Mouse (Mus musculus) megakaryocyte, embryonic 14.5 days (primary cell): ENCODE measurements around the gene Il31ra. TPM values are rescaled to one million over a fixed set of nuclear protein-coding genes. Genes with fewer than 3 reads are reported as not detected.
"Not testable (repeated sequence)": the region's sequence is repeated elsewhere in the genome, so short reads cannot be mapped to it uniquely, and the experiment has no call there.

ENCODE experiments used
- H3K27me3 ChIP-seq: replicated peaks from 2 replicates; pipeline ENCODE3; 2012; ENCODE audit warnings: inconsistent platforms
- H3K36me3 ChIP-seq: replicated peaks from 2 replicates; pipeline ENCODE3; 2012; ENCODE audit warnings: low read length, inconsistent platforms, mixed read lengths
- H3K4me1 ChIP-seq: 2 replicates; pipeline ENCODE4 v1.6.1; 2012; ENCODE audit warnings: inconsistent platforms
- H3K4me3 ChIP-seq: replicated peaks from 2 replicates; pipeline ENCODE3; 2012; ENCODE audit warnings: moderate library complexity, mild to moderate bottlenecking, inconsistent platforms
- H3K9me3 ChIP-seq: 2 replicates; pipeline ENCODE4 v1.6.1; 2012; ENCODE audit warnings: inconsistent platforms
- FLI1 ChIP-seq: IDR thresholded peaks from 2 replicates; pipeline ENCODE4 v1.6.1; 2012; ENCODE audit warnings: low read length, inconsistent platforms, mixed read lengths
- GATA1 ChIP-seq: IDR thresholded peaks from 3 replicates; pipeline ENCODE4 v1.6.1; 2012; ENCODE audit warnings: mixed read lengths, low read length, inconsistent platforms, borderline replicate concordance
- polyA plus RNA-seq: library from polyadenylated mRNA; stranded (reverse); fragments of >175 nt; gene quantifications from 2 replicates; pipeline ENCODE4 v1.2.3, GENCODE M21; 2012; ENCODE audit warnings: low replicate concordance; ENCODE audit not compliant: insufficient read depth

The Il31ra gene
- polyA plus RNA-seq, 1 experiment = not detected

GRCm38 (mm10) chr13:112603839-112604238 is 9.7 kb upstream of the Il31ra start:
- no peaks in the 10 kb centered on the region for H3K9me3 ChIP-seq
- no peak overlapping the region for H3K4me3 ChIP-seq
- no peaks in the 10 kb centered on the region for H3K36me3 ChIP-seq
- TF ChIP-seq GATA1 = no peak
- no peak for TF ChIP-seq FLI1
- no peaks in the 10 kb centered on the region for H3K27me3 ChIP-seq
- no peaks in the 10 kb centered on the region for H3K4me1 ChIP-seq

GRCm38 (mm10) chr13:112602607-112603006 is 8.4 kb upstream of the Il31ra start:
- Histone ChIP-seq H3K4me1 (no peaks in the 10 kb centered on the region), H3K4me3 (no peak overlapping the region), H3K27me3 (no peaks in the 10 kb centered on the region), H3K9me3 (no peaks in the 10 kb centered on the region), H3K36me3 (no peaks in the 10 kb centered on the region)
- TF ChIP-seq GATA1 (no peak), FLI1 (no peak)

- TF ChIP-seq FLI1 = no peak
- no peak for TF ChIP-seq GATA1
- Histone ChIP-seq H3K9me3 (0 out of 2 replicates have a peak, but pooled peaks cover 3% of the 10 kb centered on the region), H3K4me1 (no peaks in the 10 kb centered on the region), H3K27me3 (peaks cover 2% of the 10 kb centered on the region), H3K4me3 (no peak overlapping the region), H3K36me3 (no peaks in the 10 kb centered on the region)
These were observed 3.9 kb downstream of the Il31ra start for GRCm38 (mm10) chr13:112590254-112590653.

GRCm38 (mm10) chr13:112589625-112590024 is 4.5 kb downstream of the Il31ra start:
- TF ChIP-seq FLI1 (no peak), GATA1 (no peak)
- no peak overlapping the region for H3K4me3 ChIP-seq
- H3K27me3 ChIP-seq = peaks cover 2% of the 10 kb centered on the region
- H3K9me3 ChIP-seq = 0 out of 2 replicates have a peak, but pooled peaks cover 3% of the 10 kb centered on the region
- H3K4me1 ChIP-seq = no peaks in the 10 kb centered on the region
- H3K36me3 ChIP-seq = no peaks in the 10 kb centered on the region

DNA sequence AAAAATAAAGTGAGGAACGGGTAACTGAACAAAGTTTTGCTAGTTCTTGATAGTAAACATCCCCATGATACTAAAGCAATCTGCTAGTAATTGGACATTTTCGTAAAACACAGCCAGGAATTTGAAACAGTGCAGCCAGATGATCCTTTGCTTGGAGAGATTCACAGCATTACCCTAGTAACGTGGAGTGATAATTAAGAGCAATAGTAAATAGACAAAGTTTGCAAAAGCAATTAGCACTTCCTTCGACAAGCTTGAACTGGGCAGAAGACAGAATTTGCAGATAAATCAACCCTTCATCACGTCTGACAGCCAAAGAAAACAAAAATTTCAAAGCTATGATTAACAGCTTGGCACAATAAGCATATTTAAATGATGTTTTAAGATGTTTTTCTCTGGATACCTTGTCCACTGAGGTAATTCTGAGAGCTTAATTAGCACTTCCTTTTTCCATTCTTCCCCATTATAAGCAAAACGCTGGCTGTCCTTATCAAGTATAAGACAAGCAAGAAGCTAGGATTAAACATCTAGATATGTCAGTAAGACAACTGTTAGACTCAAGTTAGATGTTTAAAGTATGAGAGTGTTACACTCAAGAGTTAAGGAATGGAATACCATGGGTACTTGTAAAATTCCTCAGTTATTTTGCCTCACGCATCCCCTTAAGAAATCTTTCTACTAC is 9.5 kb downstream of the Il31ra start:
- no peaks in the 10 kb centered on the region for H3K27me3 ChIP-seq
- 0 out of 2 replicates have a peak, but pooled peaks cover 3% of the 10 kb centered on the region for H3K9me3 ChIP-seq
- H3K4me3 ChIP-seq = no peak overlapping the region
- no peak for TF ChIP-seq GATA1
- no peak for TF ChIP-seq FLI1
- no peaks in the 10 kb centered on the region for H3K4me1 ChIP-seq
- no peaks in the 10 kb centered on the region for H3K36me3 ChIP-seq

GRCm38 (mm10) chr13:112582291-112582690 is 11.9 kb downstream of the Il31ra start:
- H3K4me3 ChIP-seq = no peak overlapping the region
- no peaks in the 10 kb centered on the region for H3K36me3 ChIP-seq
- no peak for TF ChIP-seq FLI1
- no peak for TF ChIP-seq GATA1
- H3K4me1 ChIP-seq = no peaks in the 10 kb centered on the region
- no peaks in the 10 kb centered on the region for H3K27me3 ChIP-seq
- no peaks in the 10 kb centered on the region for H3K9me3 ChIP-seq

DNA sequence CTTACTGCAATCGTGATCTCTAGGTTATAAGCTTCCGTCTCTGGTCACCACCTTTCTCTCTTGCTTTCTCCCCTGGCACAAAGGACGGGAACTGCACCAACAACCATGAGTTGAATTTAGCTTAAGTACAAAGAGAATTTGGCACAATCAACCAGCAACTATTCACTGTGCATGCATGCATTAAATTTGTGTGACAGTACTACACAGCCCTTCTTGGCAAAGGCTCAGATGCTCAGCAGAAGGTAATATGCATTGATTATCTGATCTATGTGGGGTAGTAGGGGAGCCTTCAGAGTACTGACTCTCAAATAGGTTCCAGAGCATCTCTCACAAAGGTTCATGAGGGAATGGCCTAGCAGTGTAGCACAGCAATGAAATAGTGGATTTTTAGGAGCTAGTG is 12.4 kb downstream of the Il31ra start:
- TF ChIP-seq GATA1 (no peak), FLI1 (no peak)
- H3K27me3 ChIP-seq = no peaks in the 10 kb centered on the region
- no peak overlapping the region for H3K4me3 ChIP-seq
- H3K36me3 ChIP-seq = no peaks in the 10 kb centered on the region
- H3K4me1 ChIP-seq = no peaks in the 10 kb centered on the region
- H3K9me3 ChIP-seq = no peaks in the 10 kb centered on the region

DNA sequence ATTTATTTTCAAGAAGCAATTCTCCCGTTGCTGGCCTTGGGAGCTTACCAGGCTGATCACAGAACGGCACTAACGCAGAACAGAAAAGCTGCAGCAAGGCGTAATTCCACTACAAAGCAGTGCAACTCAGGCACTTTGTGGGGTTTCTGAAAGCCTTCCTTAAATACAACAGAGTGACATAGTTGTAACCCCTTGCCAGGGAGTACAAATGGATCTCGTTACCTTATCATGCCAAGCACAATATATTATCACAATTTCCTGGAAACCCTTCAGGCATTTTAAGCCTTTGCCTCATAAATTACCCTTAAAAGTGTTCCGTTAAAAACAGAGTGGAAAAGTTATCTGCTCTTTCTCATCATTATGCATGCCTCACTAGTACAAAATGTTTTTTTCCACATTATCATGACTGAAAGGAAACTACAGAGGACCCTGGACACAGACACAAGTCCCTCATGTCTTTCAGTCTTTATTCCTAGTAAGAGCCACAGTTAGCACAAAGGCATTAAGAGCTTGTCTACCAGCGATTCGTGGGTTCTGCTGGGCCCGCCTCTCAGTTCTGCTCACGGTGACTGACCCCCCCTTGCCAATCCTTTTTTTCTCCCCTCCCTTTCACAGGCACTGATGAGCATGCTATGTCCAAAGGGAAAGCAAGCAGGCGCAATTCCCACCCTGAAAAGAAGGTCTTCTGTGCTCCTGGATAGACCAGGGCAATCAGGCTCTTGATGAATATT is 13.4 kb downstream of the Il31ra start:
- TF ChIP-seq FLI1 = no peak
- TF ChIP-seq GATA1 = no peak
- Histone ChIP-seq H3K9me3 (no peaks in the 10 kb centered on the region), H3K4me3 (no peak overlapping the region), H3K27me3 (no peaks in the 10 kb centered on the region), H3K4me1 (no peaks in the 10 kb centered on the region), H3K36me3 (no peaks in the 10 kb centered on the region)

GRCm38 (mm10) chr13:112578041-112578440 is 16.1 kb downstream of the Il31ra start:
- not testable (repeated sequence) for H3K4me1 ChIP-seq, H3K9me3 ChIP-seq, H3K27me3 ChIP-seq, H3K4me3 ChIP-seq, H3K36me3 ChIP-seq

DNA sequence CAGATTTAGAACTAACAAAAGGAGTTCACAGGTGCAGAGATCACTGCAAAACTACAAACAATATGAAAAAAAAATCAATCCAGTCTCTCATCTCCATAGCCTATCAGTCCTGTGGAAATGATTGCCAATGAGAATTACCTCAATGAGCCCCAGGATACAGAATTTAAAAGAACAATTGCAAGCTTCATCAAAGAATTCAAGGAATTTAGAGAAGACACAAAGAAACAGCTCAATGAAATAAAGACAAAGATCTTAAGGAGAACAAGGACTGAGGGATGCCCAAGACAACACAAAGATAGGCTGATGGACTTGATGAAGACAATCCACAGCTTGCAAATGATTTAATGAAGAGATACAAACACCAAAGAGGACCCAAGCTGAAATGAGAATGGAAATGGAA is 20.4 kb downstream of the Il31ra start:
- no peak for TF ChIP-seq GATA1
- TF ChIP-seq FLI1 = no peak
- Histone ChIP-seq H3K36me3 (no peaks in the 10 kb centered on the region), H3K27me3 (no peaks in the 10 kb centered on the region), H3K9me3 (no peaks in the 10 kb centered on the region), H3K4me3 (no peak overlapping the region), H3K4me1 (no peaks in the 10 kb centered on the region)
